Mouse (Mus musculus): ENCODE data around the gene Gabrb3. TPM values are rescaled to one million over a fixed set of nuclear protein-coding genes. Genes with fewer than 3 reads are reported as not detected.

Gene Gabrb3
- total and polyA plus RNA-seq, 3 experiments, result 0.16 TPM; not detected in 2

GRCm38 (mm10) chr7:57411163-57411562 lies 8.3 kb upstream of the Gabrb3 start:
- Histone ChIP-seq H3K27me3 (ENCODE audit: insufficient read depth, low read length) (no peaks in the 10 kb centered on the region), H3K36me3 (replicated peaks) (no peaks in the 10 kb centered on the region), H3K9me3 (replicated peaks) (peaks cover 16% of the 10 kb centered on the region), H3K4me3 (ENCODE audit: low read depth, low read length) (no peak overlapping the region), H3K4me1 (ENCODE audit: insufficient read depth, low read depth, low read length) (no peaks in the 10 kb centered on the region)
- no peak for TF ChIP-seq TAL1 (conservative IDR thresholded peaks at IDR 0.05; ENCODE audit: low read depth, low read length)
- TF ChIP-seq GATA2 (IDR thresholded peaks at IDR 0.05; ENCODE audit: borderline replicate concordance, low read depth, low read length), result no peak
- no peak for TF ChIP-seq CTCF (IDR thresholded peaks at IDR 0.05; ENCODE audit: low read depth, low read length)
- TF ChIP-seq POLR2AphosphoS5 (IDR thresholded peaks at IDR 0.05; ENCODE audit: insufficient replicate concordance, low read depth, low read length), result no peak
- TF ChIP-seq GATA1 (IDR thresholded peaks at IDR 0.05; ENCODE audit: borderline replicate concordance, low read length), result no peak
- DNase-seq (ENCODE audit: low spot score) (no peak), ATAC-seq (ENCODE audit: extremely low read depth, insufficient number of reproducible peaks, low FRiP score, poor library complexity, severe bottlenecking) (no peak)

- DNase-seq (ENCODE audit: low spot score), result no peak
- Histone ChIP-seq H3K9me3 (replicated peaks) (peaks cover 12% of the 10 kb centered on the region), H3K27me3 (ENCODE audit: insufficient read depth, low read length) (no peaks in the 10 kb centered on the region), H3K4me3 (ENCODE audit: low read depth, low read length) (no peak overlapping the region), H3K36me3 (replicated peaks) (no peaks in the 10 kb centered on the region), H3K4me1 (ENCODE audit: insufficient read depth, low read depth, low read length) (no peaks in the 10 kb centered on the region)
- no peak for ATAC-seq (ENCODE audit: extremely low read depth, insufficient number of reproducible peaks, low FRiP score, poor library complexity, severe bottlenecking)
- TF ChIP-seq GATA2 (IDR thresholded peaks at IDR 0.05; ENCODE audit: borderline replicate concordance, low read depth, low read length) (no peak), GATA1 (IDR thresholded peaks at IDR 0.05; ENCODE audit: borderline replicate concordance, low read length) (no peak), CTCF (IDR thresholded peaks at IDR 0.05; ENCODE audit: low read depth, low read length) (no peak), TAL1 (conservative IDR thresholded peaks at IDR 0.05; ENCODE audit: low read depth, low read length) (no peak)
Measured at GRCm38 (mm10) chr7:57412896-57413295, 6.6 kb upstream of the Gabrb3 start.

- H3K9me3 ChIP-seq (replicated peaks), result peaks cover 19% of the 10 kb centered on the region
- ATAC-seq (ENCODE audit: extremely low read depth, insufficient number of reproducible peaks, low FRiP score, poor library complexity, severe bottlenecking), result no peak
- no peak for TF ChIP-seq TAL1 (conservative IDR thresholded peaks at IDR 0.05; ENCODE audit: low read depth, low read length)
- TF ChIP-seq POLR2AphosphoS5 (IDR thresholded peaks at IDR 0.05; ENCODE audit: insufficient replicate concordance, low read depth, low read length), result no peak
- no peak for TF ChIP-seq CTCF (IDR thresholded peaks at IDR 0.05; ENCODE audit: low read depth, low read length)
- TF ChIP-seq GATA2 (IDR thresholded peaks at IDR 0.05; ENCODE audit: borderline replicate concordance, low read depth, low read length), result no peak
- TF ChIP-seq GATA1 (IDR thresholded peaks at IDR 0.05; ENCODE audit: borderline replicate concordance, low read length), result no peak
- no peaks in the 10 kb centered on the region for H3K36me3 ChIP-seq (replicated peaks)
- H3K4me3 ChIP-seq (ENCODE audit: low read depth, low read length), result no peak overlapping the region
- no peaks in the 10 kb centered on the region for H3K27me3 ChIP-seq (ENCODE audit: insufficient read depth, low read length)
- DNase-seq (ENCODE audit: low spot score), result no peak
- no peaks in the 10 kb centered on the region for H3K4me1 ChIP-seq (ENCODE audit: insufficient read depth, low read depth, low read length)
Measured at GRCm38 (mm10) chr7:57421044-57421443, 1.6 kb downstream of the Gabrb3 start.

- TF ChIP-seq POLR2AphosphoS5 (IDR thresholded peaks at IDR 0.05; ENCODE audit: insufficient replicate concordance, low read depth, low read length), result no peak
- TF ChIP-seq CTCF (IDR thresholded peaks at IDR 0.05; ENCODE audit: low read depth, low read length), result no peak
- TF ChIP-seq TAL1 (conservative IDR thresholded peaks at IDR 0.05; ENCODE audit: low read depth, low read length), result no peak
- no peak for TF ChIP-seq GATA2 (IDR thresholded peaks at IDR 0.05; ENCODE audit: borderline replicate concordance, low read depth, low read length)
- TF ChIP-seq GATA1 (IDR thresholded peaks at IDR 0.05; ENCODE audit: borderline replicate concordance, low read length), result no peak
- H3K27me3 ChIP-seq (ENCODE audit: insufficient read depth, low read length), result no peaks in the 10 kb centered on the region
- no peak for DNase-seq (ENCODE audit: low spot score)
- no peak for ATAC-seq (ENCODE audit: extremely low read depth, insufficient number of reproducible peaks, low FRiP score, poor library complexity, severe bottlenecking)
- no peak overlapping the region for H3K4me3 ChIP-seq (ENCODE audit: low read depth, low read length)
- H3K9me3 ChIP-seq (replicated peaks), result peaks cover 19% of the 10 kb centered on the region
- H3K4me1 ChIP-seq (ENCODE audit: insufficient read depth, low read depth, low read length), result no peaks in the 10 kb centered on the region
- H3K36me3 ChIP-seq (replicated peaks), result no peaks in the 10 kb centered on the region
Measured at GRCm38 (mm10) chr7:57422675-57423074, 3.2 kb downstream of the Gabrb3 start.

GRCm38 (mm10) chr7:57448239-57448638 lies 28.7 kb downstream of the Gabrb3 start:
- no peak for DNase-seq (ENCODE audit: low spot score)
- no peaks in the 10 kb centered on the region for H3K27me3 ChIP-seq (ENCODE audit: insufficient read depth, low read length)
- no peak overlapping the region for H3K4me3 ChIP-seq (ENCODE audit: low read depth, low read length)
- H3K4me1 ChIP-seq (ENCODE audit: insufficient read depth, low read depth, low read length), result no peaks in the 10 kb centered on the region
- no peaks in the 10 kb centered on the region for H3K36me3 ChIP-seq (replicated peaks)
- TF ChIP-seq GATA2 (IDR thresholded peaks at IDR 0.05; ENCODE audit: borderline replicate concordance, low read depth, low read length), result no peak
- no peak for TF ChIP-seq GATA1 (IDR thresholded peaks at IDR 0.05; ENCODE audit: borderline replicate concordance, low read length)
- no peak for TF ChIP-seq CTCF (IDR thresholded peaks at IDR 0.05; ENCODE audit: low read depth, low read length)
- no peak for TF ChIP-seq TAL1 (conservative IDR thresholded peaks at IDR 0.05; ENCODE audit: low read depth, low read length)
- 0 out of 2 replicates have a peak, but pooled peaks cover 2% of the 10 kb centered on the region for H3K9me3 ChIP-seq (replicated peaks)
- no peak for ATAC-seq (ENCODE audit: extremely low read depth, insufficient number of reproducible peaks, low FRiP score, poor library complexity, severe bottlenecking)

- TF ChIP-seq GATA2 (IDR thresholded peaks at IDR 0.05; ENCODE audit: borderline replicate concordance, low read depth, low read length) (no peak), GATA1 (IDR thresholded peaks at IDR 0.05; ENCODE audit: borderline replicate concordance, low read length) (no peak), CTCF (IDR thresholded peaks at IDR 0.05; ENCODE audit: low read depth, low read length) (no peak), POLR2AphosphoS5 (IDR thresholded peaks at IDR 0.05; ENCODE audit: insufficient replicate concordance, low read depth, low read length) (no peak)
- Histone ChIP-seq H3K4me3 (ENCODE audit: low read depth, low read length) (no peak overlapping the region), H3K9me3 (replicated peaks) (no peaks in the 10 kb centered on the region), H3K27me3 (ENCODE audit: insufficient read depth, low read length) (no peaks in the 10 kb centered on the region), H3K36me3 (replicated peaks) (no peaks in the 10 kb centered on the region), H3K4me1 (ENCODE audit: insufficient read depth, low read depth, low read length) (no peaks in the 10 kb centered on the region)
- no peak for DNase-seq (ENCODE audit: low spot score)
- no peak for ATAC-seq (ENCODE audit: extremely low read depth, insufficient number of reproducible peaks, low FRiP score, poor library complexity, severe bottlenecking)
Measured at GRCm38 (mm10) chr7:57460354-57460753, 40.9 kb downstream of the Gabrb3 start.

GRCm38 (mm10) chr7:57471316-57471715 lies 51.8 kb downstream of the Gabrb3 start:
- ATAC-seq (ENCODE audit: extremely low read depth, insufficient number of reproducible peaks, low FRiP score, poor library complexity, severe bottlenecking) (no peak), DNase-seq (ENCODE audit: low spot score) (no peak)
- Histone ChIP-seq H3K4me3 (ENCODE audit: low read depth, low read length) (no peak overlapping the region), H3K36me3 (replicated peaks) (no peaks in the 10 kb centered on the region), H3K9me3 (replicated peaks) (peaks cover 11% of the 10 kb centered on the region), H3K4me1 (ENCODE audit: insufficient read depth, low read depth, low read length) (no peaks in the 10 kb centered on the region), H3K27me3 (ENCODE audit: insufficient read depth, low read length) (no peaks in the 10 kb centered on the region)
- TF ChIP-seq GATA1 (IDR thresholded peaks at IDR 0.05; ENCODE audit: borderline replicate concordance, low read length) (no peak), CTCF (IDR thresholded peaks at IDR 0.05; ENCODE audit: low read depth, low read length) (no peak), TAL1 (conservative IDR thresholded peaks at IDR 0.05; ENCODE audit: low read depth, low read length) (no peak), GATA2 (IDR thresholded peaks at IDR 0.05; ENCODE audit: borderline replicate concordance, low read depth, low read length) (no peak), POLR2AphosphoS5 (IDR thresholded peaks at IDR 0.05; ENCODE audit: insufficient replicate concordance, low read depth, low read length) (no peak)

All from G1E (cell line).